Mouse (Mus musculus) spleen, postnatal 36 days (tissue): ENCODE results near the gene Zfp386.
"Not testable (repeated sequence)": the region's sequence is repeated elsewhere in the genome, so short reads cannot be mapped to it uniquely, and the experiment has no call there.

Experiments
- DNase-seq, 2 experiments: peaks; one replicate each; pipeline ENCODE4 v3.0.0; 2022; ENCODE audit warnings: low spot score in 2 of 2, mixed read lengths in 1 of 2

Gene Zfp386

DNA sequence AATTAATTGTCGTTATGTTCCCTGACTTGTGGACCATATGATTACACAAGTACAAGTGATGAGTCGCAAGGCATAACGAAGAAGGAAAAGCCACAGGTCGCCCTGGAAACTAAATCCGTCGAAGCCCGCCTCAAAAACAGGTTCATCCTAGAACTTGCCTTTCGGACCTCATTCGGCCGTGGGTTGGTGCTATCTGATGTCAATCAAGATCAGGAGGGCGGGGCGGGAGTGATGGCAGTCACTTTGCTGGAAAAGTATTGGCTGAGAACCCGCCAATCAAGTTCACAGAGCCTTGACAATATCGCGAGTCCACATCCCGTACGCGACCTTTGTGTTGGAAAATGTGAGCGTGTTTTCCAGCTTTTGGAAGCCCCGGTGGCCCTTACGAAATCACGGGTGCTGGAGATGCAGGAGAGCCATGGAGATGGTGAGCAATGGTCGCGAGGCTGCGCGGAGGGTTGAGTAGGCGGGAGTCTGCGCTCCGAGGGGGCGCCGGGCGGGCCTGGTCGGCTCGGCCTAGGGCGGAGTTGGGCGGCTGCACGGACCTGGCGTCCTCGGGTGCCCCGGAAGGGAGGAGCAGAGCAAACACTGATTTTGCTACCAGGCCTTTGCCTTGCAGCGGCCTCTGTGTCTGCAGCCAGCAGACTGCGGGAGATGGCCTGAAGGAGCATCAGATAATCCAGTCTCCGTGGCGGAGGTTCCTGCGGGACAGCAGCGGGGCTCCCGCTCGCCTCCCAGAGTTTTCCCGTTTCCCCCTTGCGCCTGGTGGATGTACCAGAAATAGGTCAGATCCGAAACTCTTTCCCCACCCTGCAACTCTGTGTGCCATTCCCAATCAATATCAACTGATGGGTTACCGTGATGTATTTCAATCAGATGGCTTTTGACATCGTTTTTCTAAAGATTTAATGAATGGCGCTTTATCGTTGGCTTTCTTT lies at the start of gene Zfp386:
Gene Zfp386 (plus strand): TSS at position 285 of the 938 bp plus-strand sequence.
- DNase-seq, result peak; percentile 95 to 97

DNA sequence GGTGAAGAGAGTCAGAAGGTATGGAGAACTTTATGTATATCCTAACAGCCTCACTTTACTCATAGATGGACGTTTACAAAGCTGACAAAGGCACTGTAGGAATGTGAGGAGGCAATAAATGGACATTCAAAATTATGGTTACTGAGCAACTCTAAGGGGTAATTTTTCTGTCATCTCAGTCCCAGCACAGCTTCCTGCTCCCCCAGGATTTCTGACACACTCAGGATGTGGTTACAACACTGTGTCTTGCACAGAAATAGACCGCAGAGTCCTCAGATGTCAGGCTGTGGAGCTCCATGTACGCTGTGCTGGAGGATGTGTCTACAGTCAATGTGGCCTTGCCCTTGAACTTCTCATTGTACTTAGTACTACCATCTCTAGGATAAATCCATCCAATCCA lies 47.7 kb upstream of the Zfp386 start:
- DNase-seq, result peak; percentile 6 to 8

DNA sequence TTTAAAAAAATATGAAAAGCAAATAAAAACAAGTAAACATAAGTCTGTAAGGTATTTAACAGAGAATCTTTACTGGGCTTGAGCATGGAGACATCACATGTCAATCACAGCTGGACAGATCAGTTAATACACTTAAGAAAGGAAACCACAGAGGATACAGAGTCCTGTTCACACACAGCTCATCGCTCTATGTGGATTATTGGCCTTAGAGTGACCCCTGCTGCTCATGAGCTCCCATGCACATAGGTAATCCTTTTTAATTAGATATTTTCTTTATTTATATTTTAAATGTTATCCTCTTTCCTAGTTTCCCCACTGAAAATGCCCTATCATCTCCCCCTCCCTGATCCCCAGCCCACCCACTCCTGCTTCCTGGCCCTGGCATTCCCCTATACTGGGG lies 44.6 kb upstream of the Zfp386 start:
- DNase-seq, result not testable (repeated sequence)

DNA sequence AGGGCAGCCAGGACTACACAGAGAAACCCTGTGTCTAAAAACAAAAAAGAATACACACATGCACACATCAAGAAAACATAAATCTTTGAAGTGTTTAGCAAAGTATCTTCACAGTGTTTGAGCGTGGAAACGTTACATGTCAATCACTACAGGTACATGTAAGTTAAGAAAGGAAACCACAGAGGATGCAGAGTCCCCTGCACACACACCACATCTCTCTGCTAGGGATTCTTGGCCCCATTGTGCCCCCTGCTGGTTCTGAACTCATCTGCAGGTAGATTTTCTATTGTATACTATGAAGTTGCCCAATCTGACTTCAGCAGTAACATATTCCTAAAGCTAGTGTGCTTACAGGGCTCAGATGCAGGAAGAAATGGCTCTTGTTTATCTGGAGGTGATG lies 36.7 kb upstream of the Zfp386 start:
- DNase-seq, result peak; percentile 26 to 31

DNA sequence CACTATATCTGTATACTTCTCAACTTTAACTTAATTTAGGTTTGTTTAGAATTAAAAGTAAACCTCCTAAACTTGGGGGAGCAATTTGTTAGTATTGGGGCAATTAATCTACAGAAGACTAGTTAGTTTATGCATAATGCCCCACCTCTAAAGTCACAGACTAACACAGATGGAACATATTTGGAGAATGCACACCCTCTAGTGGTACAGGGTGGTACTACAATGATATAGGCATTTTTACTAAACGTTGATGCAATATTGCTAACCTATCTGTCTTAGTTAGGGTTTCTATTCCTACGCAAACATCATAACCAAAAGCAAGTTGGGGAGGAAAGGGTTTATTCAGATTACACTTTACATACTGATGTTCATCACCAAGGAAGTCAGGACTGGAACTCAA lies 19.4 kb upstream of the Zfp386 start:
- no peak for DNase-seq

DNA sequence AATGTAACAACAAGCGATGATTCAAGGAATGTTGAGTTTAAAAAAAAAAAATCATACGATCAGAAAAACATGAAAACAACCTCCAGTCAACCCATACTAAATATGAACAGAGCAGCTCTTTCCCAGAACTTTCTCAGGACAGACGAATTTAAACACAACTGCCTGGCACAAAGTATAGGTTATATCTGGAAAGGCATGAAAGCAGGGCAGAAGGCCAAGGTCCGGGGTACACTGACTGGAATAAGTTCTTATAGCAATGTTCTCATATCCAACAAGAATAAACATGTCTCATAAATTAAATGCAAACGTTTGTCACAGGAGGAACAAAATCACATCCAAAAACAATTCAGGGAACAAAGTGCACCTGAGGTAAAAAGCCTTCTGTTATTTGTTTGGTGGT lies 12.2 kb upstream of the Zfp386 start:
- no peak for DNase-seq

DNA sequence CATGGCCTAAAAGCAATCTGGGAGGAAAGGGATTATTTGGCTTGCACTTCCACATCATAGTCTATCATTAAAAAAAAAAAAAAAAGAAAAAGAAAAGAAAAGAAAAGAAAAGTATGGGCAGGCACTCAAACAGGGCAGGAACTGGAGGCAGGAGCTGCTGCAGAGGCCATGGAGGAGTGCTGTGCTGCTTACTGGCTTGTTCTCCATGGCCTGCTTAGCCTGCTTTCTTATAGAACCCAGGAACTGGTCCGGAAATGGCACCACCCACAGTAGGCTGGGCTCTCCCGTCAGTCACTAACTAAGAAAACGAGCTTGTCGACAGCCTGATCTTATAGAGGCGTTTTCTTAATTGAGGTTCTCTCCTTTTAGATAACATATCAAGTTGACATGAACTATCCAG lies 2.7 kb upstream of the Zfp386 start:
- DNase-seq, result no peak

DNA sequence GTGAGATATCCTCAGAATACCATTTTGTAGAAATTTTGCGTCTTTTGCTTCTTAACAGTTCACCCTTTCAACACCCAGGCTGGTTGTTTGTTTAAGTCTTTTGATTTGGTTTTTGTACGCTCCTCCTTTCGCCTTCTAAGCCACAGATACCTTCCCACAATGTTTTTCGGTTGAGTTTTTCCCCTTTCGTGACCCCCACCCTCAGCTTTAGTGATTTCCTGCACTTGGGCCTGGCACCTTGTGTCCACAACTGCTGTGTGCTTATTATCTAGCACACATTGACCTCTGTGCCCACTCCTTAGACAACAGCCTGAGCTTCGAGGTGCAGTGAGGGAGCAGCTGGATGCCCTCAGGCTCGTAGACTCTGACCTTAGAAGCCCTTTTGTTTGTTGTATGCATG lies 1.2 kb downstream of the Zfp386 start:
- DNase-seq, result no peak

DNA sequence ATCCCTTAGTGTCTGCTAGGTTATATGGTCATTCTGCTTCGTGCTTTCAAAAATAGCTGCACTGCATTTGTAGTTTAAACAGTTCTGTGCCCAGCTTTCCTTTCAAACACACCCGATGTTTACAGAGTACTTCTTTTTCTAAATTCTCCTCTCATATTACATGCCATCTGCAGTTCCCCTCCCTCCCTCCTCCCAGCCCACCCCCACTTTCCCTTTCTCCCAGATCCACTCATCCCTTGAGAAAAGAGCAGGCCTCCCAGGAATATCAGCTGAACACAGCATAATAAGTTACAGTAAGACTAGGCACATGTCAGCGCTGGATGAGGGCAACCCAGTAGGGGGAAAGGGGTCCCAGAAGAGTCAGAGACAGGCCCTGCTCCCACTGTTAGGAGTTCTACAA lies 1.7 kb downstream of the Zfp386 start:
- no peak for DNase-seq

DNA sequence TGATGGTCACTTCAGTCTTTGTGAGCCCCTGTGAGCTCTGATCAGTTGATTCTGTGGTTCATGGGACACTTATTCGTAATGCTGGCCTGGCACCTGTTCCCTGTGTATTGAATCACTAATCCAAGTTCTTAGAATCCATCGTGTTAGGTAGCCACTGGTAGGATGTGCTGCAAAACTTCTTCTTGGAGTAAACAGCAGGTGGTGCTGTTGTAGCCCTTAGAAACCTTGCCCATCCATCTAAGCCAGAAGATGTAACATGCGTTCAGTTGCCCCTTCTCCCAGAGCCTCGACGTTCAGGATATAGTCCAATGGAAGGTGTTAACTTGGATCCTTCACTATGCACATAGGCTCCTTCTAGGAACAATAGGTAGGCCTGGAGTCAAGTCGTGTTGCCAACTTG lies 2.2 kb downstream of the Zfp386 start:
- peak in 1 of 2 experiments; percentile 14 for DNase-seq

DNA sequence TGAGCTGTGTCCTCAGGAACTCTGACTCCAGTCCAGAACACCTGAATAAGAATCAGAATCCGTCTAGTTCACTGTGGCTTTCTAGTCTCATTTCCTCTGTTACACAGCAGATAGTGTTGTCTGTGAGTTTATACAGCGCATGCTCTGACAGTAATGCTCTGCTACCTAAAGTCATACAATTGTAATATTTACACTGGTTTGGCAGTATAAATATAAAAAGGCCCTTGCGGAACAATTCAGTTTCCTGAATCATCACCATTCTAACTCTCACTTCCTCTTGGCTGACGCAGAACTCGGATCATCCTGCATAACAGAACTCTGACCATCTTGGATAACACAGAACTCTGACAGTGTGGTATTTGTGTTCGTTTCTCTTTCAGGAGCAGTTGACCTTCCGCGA lies 6.8 kb downstream of the Zfp386 start:
- DNase-seq, result peak in 1 of 2 experiments; percentile 13

DNA sequence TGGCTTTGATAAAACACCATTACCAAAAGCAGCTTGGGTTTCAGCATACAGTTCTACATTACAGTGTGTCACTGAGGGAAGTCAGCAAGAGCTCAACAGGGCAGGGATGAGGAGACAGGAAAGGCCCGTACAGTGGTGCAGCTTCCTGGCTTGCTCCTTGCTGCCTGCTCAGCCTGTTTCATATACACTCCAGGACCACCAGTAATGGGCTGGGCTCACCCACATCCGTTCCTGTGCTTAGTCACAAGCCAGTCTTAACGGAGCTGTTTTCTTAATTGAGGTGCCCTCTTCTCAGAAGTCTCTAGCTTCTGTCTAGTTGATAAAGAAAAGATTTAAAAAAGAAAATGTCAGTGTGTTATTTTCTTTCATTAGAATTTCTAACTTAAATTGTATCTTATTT lies 8.6 kb downstream of the Zfp386 start:
- no peak for DNase-seq

DNA sequence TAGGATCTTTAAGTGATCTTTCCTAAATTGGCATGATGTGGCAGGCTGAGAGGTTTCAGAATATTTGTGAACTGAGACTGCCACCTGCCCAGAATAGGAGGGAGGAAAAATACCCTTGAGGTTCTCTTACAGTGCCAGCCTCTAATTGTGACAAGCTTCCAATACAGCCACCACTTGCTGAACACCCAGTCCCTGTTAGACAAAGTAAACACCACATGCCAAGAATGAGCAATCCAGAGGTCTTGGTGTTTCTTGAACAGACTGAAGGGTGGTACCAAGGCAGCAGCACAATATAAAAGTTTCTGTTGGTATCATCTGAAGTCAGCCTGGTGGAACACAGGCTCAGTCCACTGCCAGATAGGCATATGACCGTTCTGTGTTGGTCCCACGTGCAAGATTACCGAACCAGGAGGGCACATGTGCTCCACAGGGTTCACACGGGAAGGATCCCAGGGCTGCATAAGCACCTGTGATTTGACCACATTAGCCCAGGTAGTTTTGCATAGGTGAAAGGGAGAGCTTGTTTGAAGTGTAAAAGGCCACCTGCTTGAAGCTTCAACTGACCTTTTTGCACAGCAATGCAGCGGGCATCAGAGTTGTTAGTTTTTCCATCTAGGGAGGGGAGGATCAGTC lies 14.2 kb downstream of the Zfp386 start:
- no peak for DNase-seq

DNA sequence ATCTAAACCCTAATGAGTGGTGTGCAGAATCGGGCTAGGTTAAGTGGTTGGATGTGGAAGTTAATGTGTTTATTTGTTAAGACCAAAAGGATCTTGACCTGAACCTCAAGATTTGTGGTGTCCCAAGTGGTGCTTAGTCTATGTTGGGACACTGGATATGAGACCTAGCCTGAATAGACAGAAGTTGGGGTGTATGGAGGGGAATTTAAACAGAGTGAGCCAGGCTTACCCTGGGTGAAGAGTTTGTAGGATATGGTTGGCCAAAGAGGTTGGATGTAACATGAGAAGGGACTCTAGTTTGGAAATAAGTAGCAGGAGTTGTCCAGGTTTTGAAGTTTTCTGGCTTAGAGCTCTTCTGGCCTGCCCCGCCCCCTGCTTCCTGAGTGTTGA lies 14.7 kb downstream of the Zfp386 start:
- DNase-seq, result no peak

DNA sequence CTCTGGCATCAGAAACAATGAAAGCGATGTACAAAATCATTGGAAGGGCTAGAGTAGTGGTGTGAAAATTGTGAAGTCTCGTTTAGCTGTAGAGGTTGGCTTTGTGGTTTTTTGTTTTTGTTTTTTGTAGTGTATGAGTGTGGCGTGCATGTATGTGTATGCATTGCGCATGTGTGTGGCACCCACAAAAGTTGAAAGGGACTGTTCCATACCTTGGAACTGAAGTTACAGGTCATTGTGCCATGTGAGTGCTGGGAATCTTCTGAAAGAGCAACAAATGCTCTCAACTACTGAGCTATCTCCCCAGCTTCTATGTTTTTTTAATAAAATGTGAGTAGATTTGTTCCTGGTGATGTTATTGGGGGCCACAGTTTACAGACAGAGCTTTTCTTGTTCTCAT lies 15.5 kb downstream of the Zfp386 start:
- DNase-seq, result no peak

DNA sequence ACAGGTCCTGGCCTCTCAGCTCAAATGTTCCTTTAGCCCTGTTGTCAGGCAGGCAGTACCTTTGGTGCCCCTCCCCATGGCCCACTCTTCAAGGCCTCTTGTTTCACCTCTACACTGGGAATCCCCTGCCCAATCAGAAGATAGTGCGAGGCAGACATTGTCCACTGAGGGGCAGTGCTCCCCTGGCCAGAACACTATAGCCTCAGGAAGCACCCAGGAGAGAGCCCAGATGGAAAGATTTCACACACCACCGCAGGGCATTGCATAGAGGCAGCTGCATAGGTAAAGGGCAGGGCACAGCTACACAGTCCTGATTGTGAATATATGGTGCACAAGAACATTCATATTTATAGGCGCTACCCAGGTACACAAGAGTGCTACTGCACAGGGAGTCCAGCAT lies 23.5 kb downstream of the Zfp386 start:
- no peak for DNase-seq

DNA sequence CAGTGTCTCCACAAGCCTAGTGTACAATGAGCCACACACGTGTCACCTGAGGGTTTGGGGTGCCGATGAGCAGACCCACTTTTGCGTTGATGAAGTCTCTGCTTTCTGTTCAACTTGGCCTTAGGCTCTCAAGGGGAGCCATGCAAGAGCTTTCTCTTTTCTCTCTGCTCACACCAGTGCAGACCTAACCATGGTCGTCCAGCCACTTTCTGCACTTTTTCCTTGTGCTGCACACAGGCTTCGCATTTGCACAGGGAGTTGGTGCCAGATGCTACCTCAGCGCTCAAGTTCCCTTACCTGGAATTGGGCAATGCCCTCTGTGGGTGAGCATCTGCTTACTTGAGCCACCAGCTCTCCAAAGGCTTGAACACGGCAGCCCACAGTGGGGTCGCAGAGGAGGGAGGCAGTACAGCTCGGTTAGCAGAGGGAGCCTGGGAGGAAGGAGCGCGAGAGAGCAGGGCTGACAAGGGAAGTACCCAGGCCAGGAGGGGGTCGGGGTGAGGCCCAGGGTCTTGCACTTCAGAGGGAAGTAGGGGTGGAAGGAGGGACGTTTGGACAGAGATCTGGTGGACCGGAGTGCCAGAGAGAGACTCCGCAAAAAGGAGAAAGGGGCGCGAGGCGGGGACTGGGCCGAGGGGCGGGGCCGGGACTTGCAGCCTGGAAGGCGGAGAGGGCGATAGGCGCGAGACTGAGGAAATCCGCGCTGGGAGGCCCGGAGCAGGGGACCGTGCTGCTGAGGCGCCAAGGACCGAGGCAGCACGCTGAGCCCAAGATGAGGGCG lies 29.7 kb downstream of the Zfp386 start, which contains the start of gene Vipr2:
Gene Vipr2 (plus strand): TSS at position 653 of the 781 bp plus-strand sequence.
- DNase-seq, result peak in 1 of 2 experiments; percentile 8

DNA sequence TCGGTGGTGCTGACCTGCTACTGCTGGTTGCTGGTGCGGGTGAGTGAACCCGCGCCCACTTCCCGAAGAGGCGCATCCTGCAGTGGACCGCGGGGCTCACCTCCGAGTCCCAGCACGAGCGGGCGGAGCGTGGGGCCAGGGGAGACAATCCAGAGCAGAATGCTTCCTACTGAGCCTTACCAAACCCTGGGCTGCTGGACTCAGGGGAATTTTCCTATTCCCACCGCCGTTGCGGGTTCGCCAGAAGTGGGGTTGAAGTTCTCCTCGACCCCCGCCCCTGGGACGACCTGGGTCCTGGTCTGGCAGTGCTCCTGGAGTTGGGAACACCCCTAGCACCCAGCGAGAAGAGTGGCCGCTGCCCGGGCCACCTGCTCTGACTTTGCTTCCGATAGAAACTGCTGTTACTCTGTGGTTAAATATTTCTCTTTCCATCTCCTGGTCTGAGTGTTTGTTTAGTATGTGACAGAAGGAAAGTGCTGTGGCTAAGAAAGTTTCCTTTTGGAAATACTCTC lies 30.4 kb downstream of the Zfp386 start:
- DNase-seq, result no peak

DNA sequence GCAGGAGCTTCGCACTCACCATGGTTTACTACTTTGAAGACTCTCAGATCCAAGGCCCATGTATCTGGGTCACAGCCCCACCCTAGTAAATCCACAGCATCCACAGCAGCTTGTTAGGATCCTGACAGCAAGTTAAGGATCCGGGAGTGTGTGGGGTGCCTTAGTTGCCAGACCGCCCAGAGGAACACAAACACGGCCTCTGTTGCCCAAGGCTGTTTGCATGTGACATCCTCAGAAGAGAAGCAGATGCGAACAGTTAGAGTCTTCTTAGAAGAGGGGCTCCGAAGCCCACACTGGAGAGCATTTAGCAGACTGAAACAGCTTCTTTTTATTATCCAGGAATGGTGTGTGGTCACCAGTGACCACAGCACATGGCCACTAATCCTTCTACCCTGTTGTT lies 35.6 kb downstream of the Zfp386 start:
- DNase-seq, result no peak

DNA sequence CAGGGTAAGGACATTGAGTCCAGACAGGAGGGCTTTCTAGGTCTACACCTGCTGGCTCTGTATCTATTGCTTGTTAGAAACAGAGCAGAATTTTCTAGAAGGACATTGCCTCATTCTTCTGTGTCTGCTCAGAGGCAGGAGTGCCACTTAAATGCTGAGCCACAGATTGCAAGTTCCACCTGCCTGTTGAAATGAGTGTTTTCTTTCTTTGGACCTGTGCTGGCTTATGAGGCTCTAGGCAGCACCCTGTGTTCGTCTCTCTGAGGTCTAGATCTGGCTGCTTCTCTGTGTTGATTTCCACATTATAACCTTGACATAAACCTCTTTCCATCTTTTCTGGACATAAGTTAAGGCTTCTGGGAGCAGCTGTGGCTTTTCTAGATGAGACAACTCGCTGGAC lies 36.8 kb downstream of the Zfp386 start:
- no peak for DNase-seq

DNA sequence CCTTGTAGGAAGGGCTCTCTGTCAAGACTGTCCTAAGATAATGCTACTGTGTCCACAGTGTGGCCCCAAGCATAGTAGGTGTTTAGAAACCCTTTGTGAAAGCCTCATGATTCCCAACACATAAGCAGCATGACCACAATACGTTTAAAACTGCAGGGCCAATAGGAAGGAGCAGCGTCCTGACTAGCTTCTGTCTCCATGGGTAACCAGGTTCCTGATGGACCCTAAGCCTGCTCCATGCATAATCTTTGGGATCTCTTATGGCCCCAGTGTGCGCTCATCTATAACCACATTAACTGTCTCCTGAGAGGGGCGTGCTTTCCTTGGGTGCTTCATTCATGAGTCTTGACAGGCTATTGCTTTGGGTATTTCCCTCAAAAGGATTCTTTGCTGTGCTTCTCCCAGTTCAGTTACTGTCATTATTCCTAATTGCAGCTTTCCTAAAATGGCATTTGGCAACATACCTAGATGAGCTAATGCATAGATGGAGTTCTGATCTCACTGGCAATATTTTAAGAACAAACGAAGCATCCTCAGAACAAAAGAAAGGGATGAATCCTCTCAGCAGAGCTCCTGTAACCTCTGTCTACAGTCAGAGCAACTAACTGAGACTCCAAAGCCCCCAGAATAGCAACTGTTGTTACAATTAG lies 39.6 kb downstream of the Zfp386 start:
- no peak for DNase-seq

DNA sequence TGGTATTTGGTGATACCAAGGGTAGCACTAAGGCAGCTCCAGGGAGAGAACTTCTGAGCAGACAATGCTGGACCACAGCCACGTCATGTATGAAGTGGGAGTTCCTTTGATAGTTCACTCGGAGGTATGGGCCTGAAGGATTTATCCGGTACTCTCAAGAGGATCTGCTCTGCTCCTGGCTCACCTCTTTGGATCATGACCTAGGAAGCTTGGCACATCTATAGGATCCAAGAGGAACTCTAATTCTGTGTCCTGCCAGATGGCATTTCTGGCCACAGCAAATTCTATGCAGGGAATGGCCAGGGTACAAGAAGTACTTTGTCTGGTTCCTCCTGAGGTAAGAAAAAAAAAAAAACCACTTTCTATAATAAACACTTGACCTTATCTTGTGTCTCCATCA lies 42.3 kb downstream of the Zfp386 start:
- no peak for DNase-seq
